Mouse (Mus musculus) bone marrow macrophage, adult 2 months (primary cell): ENCODE measurements around the gene Slc4a2.

ENCODE experiments used
- CTCF ChIP-seq: IDR thresholded peaks from 2 replicates; pipeline ENCODE4 v1.5.1; 2012; ENCODE audit warnings: low read depth, mild to moderate bottlenecking, low read length, moderate library complexity
- POLR2A ChIP-seq: IDR thresholded peaks from 2 replicates; pipeline ENCODE4 v1.6.1; 2012; ENCODE audit warnings: mild to moderate bottlenecking, low read depth, low read length, borderline replicate concordance

- TF ChIP-seq POLR2A: no peak
- no peak for TF ChIP-seq CTCF
Observed at GRCm38 (mm10) chr5:24374666-24375328, 48.8 kb upstream of the Slc4a2 start.
